Mouse (Mus musculus) embryo, embryonic 9.5 days (tissue): ENCODE data around the gene Prmt8.

Source experiments
- DNase-seq: peaks from one replicate; pipeline ENCODE4 v3.0.0-alpha.2; 2017; ENCODE audit errors: extremely low spot score

Prmt8 gene

DNA sequence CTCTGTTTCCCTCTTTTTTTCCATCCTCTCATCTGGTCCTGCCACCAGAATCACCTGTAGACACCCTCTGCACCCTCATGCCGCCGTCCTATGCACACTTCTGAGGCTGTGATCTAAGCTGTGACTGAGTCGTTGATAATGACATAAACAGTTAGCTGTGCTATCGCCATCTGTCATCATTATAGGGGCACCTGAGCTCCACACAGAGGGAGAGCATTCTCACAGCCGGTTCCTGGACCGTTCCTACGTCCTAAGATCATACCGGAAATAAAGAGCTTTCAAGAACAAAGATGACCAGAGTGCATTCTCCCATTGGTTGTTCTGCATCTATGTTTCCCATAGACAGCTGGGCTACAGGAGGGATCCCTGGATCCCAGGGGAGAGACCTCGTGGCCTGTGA lies 28.6 kb downstream of the Prmt8 start:
- no peak for DNase-seq

DNA sequence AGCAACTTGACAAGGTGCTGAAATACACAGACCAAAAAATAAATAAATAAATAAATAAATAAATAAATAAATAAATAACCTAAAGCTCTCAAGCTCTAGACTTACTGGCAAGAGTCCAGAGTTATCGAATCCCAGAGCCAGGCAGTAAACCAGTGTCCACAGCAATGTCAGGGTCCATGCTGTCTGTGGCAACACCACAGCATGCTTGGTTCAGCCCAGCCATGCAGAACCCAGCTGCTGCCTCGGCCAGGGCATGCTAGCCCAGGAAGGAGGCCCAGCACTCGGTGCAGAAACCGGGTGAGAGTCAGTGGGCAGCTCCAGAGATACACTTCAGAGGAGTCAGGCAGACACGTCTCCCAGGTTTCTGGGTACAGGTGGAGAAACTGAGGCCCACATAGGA lies 29.4 kb downstream of the Prmt8 start:
- no peak for DNase-seq

DNA sequence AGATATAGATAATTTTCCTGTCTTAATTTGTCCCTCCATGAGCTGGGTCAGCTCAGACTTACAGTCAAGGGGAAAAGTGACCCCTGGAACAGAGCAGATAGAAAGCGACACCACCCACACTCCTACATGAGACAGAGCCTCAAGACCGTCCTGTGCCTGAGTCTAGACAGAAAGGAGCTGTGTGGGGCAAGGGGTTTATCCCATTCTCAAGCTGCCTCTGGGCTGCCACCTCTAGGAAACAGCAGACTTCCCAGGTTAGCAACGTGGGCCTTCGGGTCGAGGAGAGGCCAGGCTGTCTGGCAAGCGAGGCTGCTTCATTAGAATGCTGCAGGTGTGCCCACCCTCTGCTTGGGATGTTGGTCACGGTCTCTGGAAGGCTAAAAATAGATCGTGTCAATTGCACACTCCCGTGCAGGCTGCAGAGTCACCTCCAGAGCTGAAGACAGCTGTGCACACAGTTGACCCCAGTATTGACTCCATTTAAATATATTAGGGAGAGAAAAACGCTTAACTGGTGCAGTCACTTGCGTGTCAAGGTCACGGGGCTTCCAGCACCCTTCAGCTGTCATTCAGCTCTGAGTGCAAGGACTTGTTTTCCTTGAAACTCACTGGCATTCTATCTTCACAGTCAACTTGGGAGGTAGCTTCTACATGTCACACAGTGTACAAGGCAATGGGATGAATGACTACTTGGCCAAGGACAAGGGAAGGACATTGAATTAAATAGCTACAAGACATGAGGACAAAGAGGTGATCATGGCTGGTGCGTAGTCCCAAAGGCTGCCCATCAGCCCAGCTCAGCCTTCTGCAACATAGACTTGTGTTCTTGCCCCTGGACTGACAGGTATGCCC lies 33.9 kb downstream of the Prmt8 start:
- no peak for DNase-seq

DNA sequence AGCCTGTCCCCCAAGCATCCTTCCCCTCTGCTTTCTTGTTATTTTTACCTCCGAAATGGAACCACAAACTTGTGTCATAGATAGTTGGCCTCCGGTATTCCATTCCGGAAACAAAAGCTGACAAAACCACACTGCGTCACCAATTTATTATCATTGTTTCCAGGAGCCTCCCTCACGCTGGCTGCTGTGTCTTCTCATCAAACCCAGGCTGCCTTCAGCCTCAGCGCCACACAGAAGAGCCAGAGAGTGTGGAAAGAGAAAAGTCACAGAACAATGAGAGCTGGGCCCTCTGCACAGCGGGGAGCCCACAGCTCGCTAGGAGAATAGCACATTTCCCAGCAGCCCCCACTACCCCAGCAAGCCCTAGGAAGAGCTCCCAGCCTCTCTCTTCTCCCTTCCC lies 46.1 kb downstream of the Prmt8 start:
- no peak for DNase-seq

GRCm38 (mm10) chr6:127719875-127720274 lies 49.4 kb downstream of the Prmt8 start:
- DNase-seq: no peak

DNA sequence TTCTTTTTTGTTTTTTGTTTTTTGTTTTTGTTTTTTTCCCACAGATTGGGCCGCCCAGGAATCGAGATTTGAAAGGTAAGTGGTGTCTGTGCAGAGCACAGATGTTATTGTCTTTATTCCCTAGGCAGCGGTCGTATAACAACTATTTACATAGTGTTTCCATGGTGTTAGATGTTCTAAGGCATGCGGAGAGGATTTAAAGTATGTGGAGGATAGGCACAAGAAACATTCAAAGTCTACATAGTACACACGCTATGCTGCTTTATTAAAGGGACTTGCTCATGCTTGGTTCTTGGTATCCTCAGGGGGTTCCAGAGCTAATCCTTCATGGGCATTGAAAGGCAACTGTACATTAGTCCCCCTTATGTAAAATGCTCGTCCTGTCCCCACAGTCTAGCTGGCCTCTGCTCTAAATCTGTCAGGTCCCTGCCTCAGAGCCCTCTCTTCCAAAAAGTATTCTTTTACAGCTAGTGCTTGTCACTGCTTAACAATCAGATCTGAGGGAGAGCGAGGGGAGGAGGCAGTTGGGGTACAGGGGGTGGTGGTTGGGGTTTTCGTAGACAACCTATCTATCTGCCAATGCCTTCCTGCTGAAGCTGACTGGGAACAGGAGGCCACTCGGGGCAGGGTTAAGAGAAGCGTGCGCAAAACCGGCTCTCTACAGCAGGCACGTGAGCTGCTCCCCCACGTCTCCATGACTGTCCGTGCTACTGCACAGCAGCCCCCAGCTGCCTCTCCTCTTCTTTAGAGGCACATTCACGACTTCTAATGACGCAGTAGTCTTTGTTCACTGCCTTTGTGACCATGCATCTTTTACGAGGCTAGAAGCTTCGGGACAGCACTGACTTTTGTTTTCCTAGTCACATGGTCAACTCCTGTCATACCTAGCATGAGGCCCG lies 51.8 kb downstream of the Prmt8 start:
- peak; percentile 25 for DNase-seq

- DNase-seq: no peak
Observed at GRCm38 (mm10) chr6:127715428-127715827, 53.8 kb downstream of the Prmt8 start.

GRCm38 (mm10) chr6:127714906-127715305 lies 54.4 kb downstream of the Prmt8 start:
- DNase-seq: no peak

DNA sequence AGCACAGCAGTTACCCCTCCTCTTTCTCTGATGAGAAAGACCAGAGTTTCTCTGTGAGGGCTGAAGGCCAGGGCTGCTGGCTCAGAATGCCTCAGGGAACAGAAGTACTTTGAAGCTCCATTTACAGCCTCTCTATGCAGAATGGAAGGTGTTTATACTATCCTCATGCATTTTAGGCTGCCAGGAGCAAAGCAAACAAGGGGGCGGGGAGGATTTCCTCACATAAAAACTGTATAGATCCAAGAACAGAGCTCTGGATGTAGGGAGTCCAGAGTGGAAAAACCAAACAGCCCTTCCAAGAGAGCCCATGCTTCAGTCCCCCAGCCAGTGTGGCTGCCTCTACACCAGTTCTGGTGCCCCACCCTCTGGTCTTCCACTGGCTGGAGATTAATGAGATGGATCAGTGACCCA lies 61.0 kb downstream of the Prmt8 start:
- peak; percentile 27 for DNase-seq

- peak; percentile 52 for DNase-seq
Observed at GRCm38 (mm10) chr6:127701036-127701783, 68.1 kb downstream of the Prmt8 start.

DNA sequence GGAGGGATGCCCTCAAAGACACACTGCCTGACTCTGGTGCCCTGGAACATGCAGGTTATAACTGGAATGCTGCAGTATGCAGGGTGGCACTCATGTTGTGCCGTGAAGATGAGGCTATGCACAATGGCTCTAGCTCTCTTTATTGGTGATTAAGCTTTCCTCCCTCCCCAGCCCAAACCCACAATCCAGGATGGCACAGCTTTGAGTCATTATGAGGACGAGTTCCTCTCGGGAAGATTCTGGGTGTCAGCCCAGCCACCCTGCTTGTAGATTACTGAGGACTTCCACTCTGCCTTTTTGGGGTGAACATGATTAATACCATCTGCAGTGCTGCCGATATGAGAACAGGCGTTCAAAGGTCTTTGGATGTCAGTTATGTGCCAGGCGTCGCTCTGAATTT lies 75.6 kb downstream of the Prmt8 start:
- DNase-seq: no peak

- DNase-seq: no peak
Observed at GRCm38 (mm10) chr6:127692298-127692697, 77.0 kb downstream of the Prmt8 start.

DNA sequence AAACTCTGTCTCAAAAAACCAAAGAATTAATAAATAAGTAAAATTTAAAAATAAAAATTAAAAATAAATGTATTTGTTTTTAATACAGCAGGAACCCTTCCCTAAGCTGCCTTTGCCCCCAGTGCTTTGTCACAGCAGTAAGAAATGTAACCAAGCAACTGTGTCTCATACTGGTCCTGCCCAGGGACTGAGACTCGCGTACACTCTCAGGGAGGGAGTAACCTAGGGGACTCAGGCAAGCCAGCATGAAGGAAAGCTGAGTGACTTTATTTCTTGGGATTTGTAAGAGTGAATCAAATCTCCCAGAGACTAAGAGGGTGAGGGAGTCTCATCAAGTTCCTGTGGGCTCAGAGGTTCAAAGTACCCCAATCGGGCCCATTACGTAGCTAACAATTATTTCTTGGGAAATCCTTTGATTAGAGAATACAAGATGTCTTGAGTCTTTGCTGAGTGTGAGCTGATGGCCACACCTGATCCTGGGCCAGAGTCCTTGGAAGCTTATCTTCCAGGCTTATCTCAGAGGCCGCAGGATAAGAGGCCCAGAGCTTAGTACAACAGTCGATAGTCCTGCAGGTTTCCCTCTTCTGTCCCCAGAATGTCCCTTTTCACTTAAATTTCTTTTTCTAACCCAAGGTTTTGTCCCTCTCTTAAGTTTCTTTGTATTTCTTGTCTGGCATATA lies 82.0 kb downstream of the Prmt8 start:
- no peak for DNase-seq

DNA sequence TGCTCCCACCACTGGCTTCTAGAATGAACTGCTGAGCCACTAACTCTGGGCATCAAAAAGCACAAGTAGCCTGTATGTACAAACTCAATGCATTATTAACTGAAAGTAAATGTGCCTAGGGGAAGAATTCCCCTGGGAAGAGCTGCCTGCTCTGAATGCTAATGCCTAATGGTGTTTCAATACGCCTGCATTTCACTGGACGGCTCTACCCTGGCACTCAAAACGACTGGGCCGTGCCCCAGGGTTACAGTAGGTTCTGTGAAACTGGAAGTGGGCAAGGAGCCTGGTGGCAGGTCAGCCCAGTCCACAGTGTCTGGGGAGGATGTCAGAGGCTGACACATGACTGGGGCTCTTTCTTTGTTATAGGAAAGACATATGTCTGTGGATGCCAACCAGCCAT lies 84.3 kb downstream of the Prmt8 start:
- DNase-seq: no peak

- DNase-seq: no peak
Observed at GRCm38 (mm10) chr6:127683561-127683960, 85.7 kb downstream of the Prmt8 start.

GRCm38 (mm10) chr6:127680784-127681183 lies 88.5 kb downstream of the Prmt8 start:
- no peak for DNase-seq

GRCm38 (mm10) chr6:127678998-127679397 lies 90.3 kb downstream of the Prmt8 start:
- no peak for DNase-seq

- DNase-seq: no peak
Observed at GRCm38 (mm10) chr6:127678320-127678719, 91.0 kb downstream of the Prmt8 start.

- no peak for DNase-seq
Observed at GRCm38 (mm10) chr6:127676866-127677265, 92.4 kb downstream of the Prmt8 start.

- no peak for DNase-seq
Observed at GRCm38 (mm10) chr6:127672071-127672470, 97.2 kb downstream of the Prmt8 start.

DNA sequence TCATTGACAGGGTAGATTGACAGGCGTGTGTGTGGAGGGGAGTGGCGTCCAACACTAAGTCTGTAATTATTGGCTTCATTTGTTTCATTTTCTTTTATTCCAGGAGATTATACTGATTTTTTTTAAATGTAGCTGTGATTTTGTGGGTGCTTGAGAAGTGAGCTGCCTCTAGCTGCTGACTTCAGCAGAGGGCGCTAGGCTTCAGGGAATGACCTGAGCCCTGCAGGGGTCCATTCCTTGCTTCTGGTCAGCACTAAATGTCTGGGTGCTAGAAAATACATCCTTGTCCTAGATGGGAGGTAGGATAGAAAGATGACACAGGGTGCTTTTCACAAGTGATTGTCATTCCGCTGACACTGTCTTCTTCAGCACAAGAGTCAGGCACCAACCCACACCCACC lies 99.2 kb downstream of the Prmt8 start:
- no peak for DNase-seq

GRCm38 (mm10) chr6:127669313-127669712 lies 100.0 kb downstream of the Prmt8 start:
- DNase-seq: no peak
